Mouse (Mus musculus): Measurements from ENCODE around the gene Rnf11. TPM values are rescaled to one million over a fixed set of nuclear protein-coding genes. Genes with fewer than 3 reads are reported as not detected.
A peak's percentile ranks its signal among the peaks of the same experiment; 100 is the strongest.

Rnf11 gene
- polyA plus RNA-seq, 1 experiment = 204 TPM

- H3K4me1 ChIP-seq (ENCODE audit: control insufficient read depth, insufficient read depth, insufficient read length, low read length) = 0 out of 2 replicates have a peak, but pooled peaks cover 3% of the 10 kb centered on the region
- no peak overlapping the region for H3K4me3 ChIP-seq (ENCODE audit: insufficient read depth, low read depth, low read length)
- no peak overlapping the region for H3K27ac ChIP-seq (replicated peaks; ENCODE audit: low read depth, low read length)
These were observed 46.3 kb downstream of the Rnf11 start for GRCm38 (mm10) chr4:109437913-109438878.

- Histone ChIP-seq H3K4me1 (ENCODE audit: control insufficient read depth, insufficient read depth, insufficient read length, low read length) (no peaks in the 10 kb centered on the region; the same call in 1 of the 2 replicates), H3K27ac (replicated peaks; ENCODE audit: low read depth, low read length) (no peak overlapping the region), H3K4me3 (ENCODE audit: insufficient read depth, low read depth, low read length) (no peak overlapping the region)
These were observed 50.3 kb downstream of the Rnf11 start for GRCm38 (mm10) chr4:109434256-109434655.

- Histone ChIP-seq H3K4me1 (ENCODE audit: control insufficient read depth, insufficient read depth, insufficient read length, low read length) (no peaks in the 10 kb centered on the region; the same call in 1 of the 2 replicates), H3K27ac (replicated peaks; ENCODE audit: low read depth, low read length) (no peak overlapping the region), H3K4me3 (ENCODE audit: insufficient read depth, low read depth, low read length) (no peak overlapping the region)
These were observed 50.9 kb downstream of the Rnf11 start for GRCm38 (mm10) chr4:109433641-109434040.

- no peak overlapping the region for H3K27ac ChIP-seq (replicated peaks; ENCODE audit: low read depth, low read length)
- no peak overlapping the region for H3K4me3 ChIP-seq (ENCODE audit: insufficient read depth, low read depth, low read length)
- H3K4me1 ChIP-seq (ENCODE audit: control insufficient read depth, insufficient read depth, insufficient read length, low read length) = no peaks in the 10 kb centered on the region; the same call in 1 of the 2 replicates
These were observed 51.7 kb downstream of the Rnf11 start for GRCm38 (mm10) chr4:109432668-109433375.

DNA sequence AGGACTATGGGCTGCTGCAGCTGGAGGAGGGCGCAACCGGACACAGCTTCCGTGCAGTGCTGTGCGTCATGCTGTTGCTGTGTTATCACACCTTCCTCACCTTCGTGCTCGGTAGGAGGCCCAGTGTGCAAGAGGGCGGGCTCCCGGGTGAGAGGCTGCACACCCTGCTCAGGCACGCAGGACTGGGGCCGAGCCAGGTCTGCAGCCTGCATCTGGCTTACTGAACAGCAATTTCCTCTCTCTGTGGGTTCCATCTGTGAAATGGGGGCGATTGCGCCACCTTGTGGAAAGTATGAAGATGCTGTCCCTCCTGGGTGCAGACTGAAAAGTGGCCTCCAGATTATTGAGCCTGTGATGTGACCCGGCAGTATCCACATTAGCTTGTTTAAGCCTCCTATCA is 53.7 kb downstream of the Rnf11 start:
- Histone ChIP-seq H3K4me3 (ENCODE audit: insufficient read depth, low read depth, low read length) (no peak overlapping the region), H3K27ac (replicated peaks; ENCODE audit: low read depth, low read length) (no peak overlapping the region), H3K4me1 (ENCODE audit: control insufficient read depth, insufficient read depth, insufficient read length, low read length) (no peaks in the 10 kb centered on the region; the same call in 1 of the 2 replicates)

DNA sequence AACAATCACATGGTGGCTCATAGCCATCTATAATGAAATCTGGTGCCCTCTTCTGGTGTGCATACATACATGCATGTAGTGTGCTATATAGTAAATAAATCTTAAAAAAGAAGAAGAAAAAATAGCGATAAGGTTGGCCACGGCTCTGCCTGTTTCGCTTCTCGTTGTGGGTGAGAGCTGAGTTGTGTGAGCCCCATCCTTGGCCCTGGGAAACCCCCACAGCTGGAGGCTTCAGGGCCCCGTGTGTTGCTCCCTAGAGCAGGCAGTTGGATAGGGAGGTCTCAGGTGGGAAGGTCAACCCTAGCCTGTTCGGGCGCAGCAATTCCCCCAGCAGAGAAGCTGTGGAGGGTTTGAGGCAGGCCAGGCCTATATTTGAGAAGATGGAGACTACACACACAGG is 54.3 kb downstream of the Rnf11 start:
- no peak overlapping the region for H3K27ac ChIP-seq (replicated peaks; ENCODE audit: low read depth, low read length)
- no peaks in the 10 kb centered on the region; the same call in 1 of the 2 replicates for H3K4me1 ChIP-seq (ENCODE audit: control insufficient read depth, insufficient read depth, insufficient read length, low read length)
- no peak overlapping the region for H3K4me3 ChIP-seq (ENCODE audit: insufficient read depth, low read depth, low read length)

- Histone ChIP-seq H3K4me3 (ENCODE audit: insufficient read depth, low read depth, low read length) (no peak overlapping the region), H3K27ac (replicated peaks; ENCODE audit: low read depth, low read length) (0 out of 2 replicates have a peak overlapping the region, but pooled peaks have one; percentile 43), H3K4me1 (ENCODE audit: control insufficient read depth, insufficient read depth, insufficient read length, low read length) (no peaks in the 10 kb centered on the region; the same call in 1 of the 2 replicates)
These were observed 57.5 kb downstream of the Rnf11 start for GRCm38 (mm10) chr4:109427058-109427457.

DNA sequence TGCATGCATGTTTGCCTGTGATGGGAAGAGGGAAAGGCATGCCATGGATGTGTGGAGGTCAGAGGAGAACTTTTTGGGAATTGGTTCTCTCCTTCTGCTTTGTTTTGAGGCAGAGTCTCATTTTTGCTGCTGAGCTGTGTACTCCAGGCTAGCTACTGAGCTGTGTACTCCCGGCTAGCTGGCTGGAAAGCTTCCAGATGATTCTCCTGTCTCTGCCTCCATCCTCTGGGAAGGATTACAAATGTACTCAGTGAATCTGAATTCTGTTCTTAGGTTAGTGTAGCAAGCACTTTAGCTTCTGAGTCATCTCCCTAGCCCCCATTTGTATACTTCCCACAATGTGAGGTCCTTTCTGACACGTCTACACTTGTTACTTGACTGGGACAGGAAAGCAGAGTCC is 61.1 kb downstream of the Rnf11 start:
- no peak overlapping the region for H3K27ac ChIP-seq (replicated peaks; ENCODE audit: low read depth, low read length)
- no peak overlapping the region for H3K4me3 ChIP-seq (ENCODE audit: insufficient read depth, low read depth, low read length)
- no peaks in the 10 kb centered on the region for H3K4me1 ChIP-seq (ENCODE audit: control insufficient read depth, insufficient read depth, insufficient read length, low read length)

GRCm38 (mm10) chr4:109422436-109422835 is 62.1 kb downstream of the Rnf11 start:
- no peak overlapping the region for H3K4me3 ChIP-seq (ENCODE audit: insufficient read depth, low read depth, low read length)
- no peak overlapping the region for H3K27ac ChIP-seq (replicated peaks; ENCODE audit: low read depth, low read length)
- no peaks in the 10 kb centered on the region for H3K4me1 ChIP-seq (ENCODE audit: control insufficient read depth, insufficient read depth, insufficient read length, low read length)

DNA sequence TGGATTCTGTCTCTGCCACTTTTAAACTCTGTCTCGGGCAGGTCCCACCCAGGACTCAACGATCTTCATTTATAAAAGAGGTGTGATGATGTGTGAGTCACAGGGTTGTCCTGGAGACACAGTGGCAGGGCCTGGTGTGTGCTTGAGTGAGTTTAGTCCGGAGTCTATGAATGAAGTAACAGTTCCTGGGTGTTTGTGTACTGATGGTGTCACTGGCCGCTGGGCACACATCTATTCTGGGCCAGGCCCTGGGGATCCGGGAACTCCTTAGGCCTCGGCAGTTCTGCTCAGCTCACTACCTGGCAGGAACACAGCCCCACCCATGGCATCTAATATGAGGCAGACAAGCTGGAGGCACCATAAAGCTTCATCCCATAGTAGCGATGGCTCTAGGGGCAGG is 62.9 kb downstream of the Rnf11 start:
- Histone ChIP-seq H3K4me3 (ENCODE audit: insufficient read depth, low read depth, low read length) (no peak overlapping the region), H3K27ac (replicated peaks; ENCODE audit: low read depth, low read length) (no peak overlapping the region)

GRCm38 (mm10) chr4:109420138-109420795 is 64.3 kb downstream of the Rnf11 start:
- Histone ChIP-seq H3K27ac (replicated peaks; ENCODE audit: low read depth, low read length) (no peak overlapping the region), H3K4me3 (ENCODE audit: insufficient read depth, low read depth, low read length) (no peak overlapping the region), H3K4me1 (ENCODE audit: control insufficient read depth, insufficient read depth, insufficient read length, low read length) (no peaks in the 10 kb centered on the region)

More for the DNA sequence above, 62.9 kb downstream of the Rnf11 start:
- H3K4me1 ChIP-seq (ENCODE audit: control insufficient read depth, insufficient read depth, insufficient read length, low read length) = no peaks in the 10 kb centered on the region

DNA sequence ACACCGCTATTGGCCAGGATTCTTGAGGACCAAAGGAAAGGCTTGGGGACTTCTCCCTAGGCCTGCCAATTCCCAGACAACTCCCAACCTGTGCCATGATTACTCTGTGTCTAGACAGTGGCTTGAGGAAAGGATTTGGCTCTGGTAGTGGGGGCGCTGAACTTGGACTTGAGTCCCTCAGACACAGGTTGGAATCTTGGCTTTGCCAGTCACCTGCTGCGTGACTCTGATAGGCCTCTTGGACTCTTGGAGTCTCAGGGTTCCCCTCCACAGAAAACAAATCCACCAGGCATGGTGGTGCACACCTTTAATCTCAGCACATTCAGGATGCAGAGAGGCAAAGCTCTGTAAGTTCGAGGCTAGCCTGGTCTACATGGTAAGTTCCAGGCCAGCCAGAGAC is 65.0 kb downstream of the Rnf11 start:
- Histone ChIP-seq H3K27ac (replicated peaks; ENCODE audit: low read depth, low read length) (no peak overlapping the region), H3K4me3 (ENCODE audit: insufficient read depth, low read depth, low read length) (no peak overlapping the region)

DNA sequence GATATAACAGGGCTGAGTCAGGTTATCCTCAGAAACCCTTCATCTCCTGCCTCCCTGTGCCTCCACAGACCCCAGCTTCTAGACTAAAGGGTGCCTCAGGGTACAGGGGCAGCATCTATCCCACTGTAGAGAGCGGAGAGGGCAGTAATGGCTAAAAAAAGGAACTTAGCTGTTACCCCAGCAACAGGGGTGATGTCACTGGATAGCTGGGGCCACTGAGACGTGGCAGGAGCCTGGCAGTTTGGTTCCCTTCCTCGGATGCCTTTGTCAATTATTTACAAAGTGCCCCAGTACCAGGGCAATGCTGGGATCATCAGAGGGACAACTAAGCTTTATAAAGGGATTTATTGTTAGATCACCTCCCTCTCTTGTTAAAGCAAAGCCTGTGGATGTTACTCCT is 65.5 kb downstream of the Rnf11 start:
- no peak overlapping the region for H3K4me3 ChIP-seq (ENCODE audit: insufficient read depth, low read depth, low read length)
- no peaks in the 10 kb centered on the region for H3K4me1 ChIP-seq (ENCODE audit: control insufficient read depth, insufficient read depth, insufficient read length, low read length)
- H3K27ac ChIP-seq (replicated peaks; ENCODE audit: low read depth, low read length) = no peak overlapping the region

More for the DNA sequence above, 65.0 kb downstream of the Rnf11 start:
- H3K4me1 ChIP-seq (ENCODE audit: control insufficient read depth, insufficient read depth, insufficient read length, low read length) = no peaks in the 10 kb centered on the region

DNA sequence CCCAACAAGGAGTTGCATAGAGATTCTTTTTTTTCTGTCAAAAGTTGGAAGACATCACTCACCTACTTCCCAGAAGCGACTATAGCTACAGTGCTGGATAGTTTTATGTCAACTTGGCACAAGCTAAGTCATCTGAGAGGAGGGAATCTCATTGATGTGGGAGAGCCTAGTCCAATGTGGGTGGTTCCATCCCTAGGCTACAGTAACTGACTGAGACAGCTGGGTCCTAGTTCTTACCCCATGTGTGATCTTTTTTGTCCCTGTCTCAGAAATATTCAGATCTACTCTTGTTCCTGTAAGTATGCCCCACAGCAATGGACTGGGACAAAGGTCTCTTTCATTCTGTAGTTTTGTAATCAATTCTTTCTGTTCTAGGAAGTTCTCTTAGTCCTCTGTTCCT is 66.5 kb downstream of the Rnf11 start:
- Histone ChIP-seq H3K4me3 (ENCODE audit: insufficient read depth, low read depth, low read length) (no peak overlapping the region), H3K4me1 (ENCODE audit: control insufficient read depth, insufficient read depth, insufficient read length, low read length) (no peaks in the 10 kb centered on the region), H3K27ac (replicated peaks; ENCODE audit: low read depth, low read length) (no peak overlapping the region)

DNA sequence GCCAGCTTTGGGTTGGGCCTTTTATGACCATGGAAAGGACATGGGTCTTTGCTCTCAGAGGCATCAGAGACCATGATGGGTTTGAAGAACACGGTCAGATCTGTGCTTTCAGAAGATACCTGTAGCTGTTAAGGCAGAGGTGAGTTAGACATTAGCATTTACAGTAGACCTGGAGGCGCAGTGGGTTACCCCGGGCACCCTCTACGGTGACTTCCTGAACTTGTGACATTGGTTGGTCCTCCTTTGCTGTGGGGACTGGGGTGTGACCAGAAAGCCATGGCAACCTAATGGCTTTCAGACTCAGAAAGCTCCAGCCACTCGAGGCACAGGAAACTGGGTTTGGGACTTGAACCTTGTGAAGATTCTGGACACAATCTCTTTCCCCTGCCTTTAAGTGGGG is 72.3 kb downstream of the Rnf11 start:
- Histone ChIP-seq H3K4me1 (ENCODE audit: control insufficient read depth, insufficient read depth, insufficient read length, low read length) (no peaks in the 10 kb centered on the region), H3K4me3 (ENCODE audit: insufficient read depth, low read depth, low read length) (no peak overlapping the region), H3K27ac (replicated peaks; ENCODE audit: low read depth, low read length) (no peak overlapping the region)
